Mouse (Mus musculus) cortical plate, adult 2 months (tissue): ENCODE data around the gene Gpd1.
"Not testable (repeated sequence)": the region's sequence is repeated elsewhere in the genome, so short reads cannot be mapped to it uniquely, and the experiment has no call there.

ENCODE experiments used
- CTCF ChIP-seq: fragments of 200-500 bp; IDR thresholded peaks from 2 replicates; pipeline ENCODE4 v1.5.1; 2011; ENCODE audit warnings: mild to moderate bottlenecking, control low read depth, low read length; ENCODE audit not compliant: insufficient read depth; ENCODE audit errors: extremely low read depth
- POLR2A ChIP-seq: fragments of 200-500 bp; IDR thresholded peaks from 2 replicates; pipeline ENCODE4 v1.6.1; 2011; ENCODE audit warnings: mild to moderate bottlenecking, low read length, control low read depth; ENCODE audit not compliant: insufficient read depth; ENCODE audit errors: extremely low read depth

DNA sequence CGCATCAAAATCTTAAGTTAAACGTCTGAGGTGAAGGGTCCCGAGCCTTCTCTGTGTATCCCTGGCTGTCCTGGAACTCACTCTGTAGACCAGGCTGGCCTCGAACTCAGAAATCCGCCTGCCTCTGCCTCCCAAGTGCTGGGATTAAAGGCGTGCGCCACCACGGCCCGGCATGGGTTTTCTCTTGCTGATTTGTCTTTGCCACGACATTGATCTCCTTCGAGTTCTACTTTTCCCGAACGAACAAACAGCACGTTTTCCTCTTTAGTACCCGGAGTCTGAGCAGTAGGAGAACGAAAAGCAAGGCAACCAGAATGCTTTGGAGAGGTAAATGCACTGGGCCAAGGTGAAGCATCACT is 15.7 kb upstream of the Gpd1 start:
- not testable (repeated sequence) for TF ChIP-seq CTCF, POLR2A
